Mouse (Mus musculus): ENCODE measurements at regions not wholly inside any gene's neighbourhood (a gene's known extent, or its start where the extent isn't known, plus 50 kb on each side); places are given as distances from the start of the nearest gene placed in this dataset.

DNA sequence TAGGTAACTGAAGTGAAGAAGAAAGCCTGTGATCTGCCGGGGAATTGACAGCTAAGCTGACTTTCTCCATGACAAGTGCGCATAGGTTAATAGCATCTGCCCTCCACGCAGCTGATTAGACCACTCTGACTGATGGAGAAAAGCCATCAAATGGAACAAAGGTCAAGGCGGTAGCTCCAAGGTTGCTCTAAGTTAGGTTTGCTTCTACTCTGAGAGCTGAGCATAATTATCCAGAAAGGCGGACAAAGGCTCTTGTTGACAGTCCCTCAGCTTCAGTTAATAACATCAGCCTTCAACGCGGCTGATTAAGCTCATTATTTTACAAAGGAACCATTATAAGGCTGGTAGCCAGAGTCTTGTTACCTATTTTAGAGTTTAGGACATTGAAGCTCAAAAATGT lies 54.0 kb upstream of the Enpep start:
- DNase-seq (ENCODE audit: low read depth, low spot score): no peak

DNA sequence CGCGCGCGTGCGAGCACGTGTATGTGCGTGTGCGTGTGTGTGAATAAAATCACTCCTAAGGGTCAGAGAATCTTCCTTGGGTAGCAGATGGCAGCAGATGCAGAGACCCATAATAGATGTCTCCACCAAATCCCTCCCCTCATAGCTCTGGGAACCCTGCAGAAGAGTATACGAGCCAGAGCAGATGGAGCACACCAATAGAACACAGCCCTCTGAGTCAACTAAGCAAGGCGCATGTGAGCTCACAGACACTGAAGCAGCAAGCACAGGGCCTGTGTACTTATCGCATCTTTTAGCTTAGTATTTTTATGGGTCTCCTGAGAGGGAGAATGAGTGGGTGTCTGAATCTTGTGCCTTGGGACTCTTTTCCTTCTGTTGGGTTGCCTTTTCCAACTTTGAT lies 58.0 kb upstream of the Enpep start:
- DNase-seq (ENCODE audit: low read depth, low spot score): no peak

DNA sequence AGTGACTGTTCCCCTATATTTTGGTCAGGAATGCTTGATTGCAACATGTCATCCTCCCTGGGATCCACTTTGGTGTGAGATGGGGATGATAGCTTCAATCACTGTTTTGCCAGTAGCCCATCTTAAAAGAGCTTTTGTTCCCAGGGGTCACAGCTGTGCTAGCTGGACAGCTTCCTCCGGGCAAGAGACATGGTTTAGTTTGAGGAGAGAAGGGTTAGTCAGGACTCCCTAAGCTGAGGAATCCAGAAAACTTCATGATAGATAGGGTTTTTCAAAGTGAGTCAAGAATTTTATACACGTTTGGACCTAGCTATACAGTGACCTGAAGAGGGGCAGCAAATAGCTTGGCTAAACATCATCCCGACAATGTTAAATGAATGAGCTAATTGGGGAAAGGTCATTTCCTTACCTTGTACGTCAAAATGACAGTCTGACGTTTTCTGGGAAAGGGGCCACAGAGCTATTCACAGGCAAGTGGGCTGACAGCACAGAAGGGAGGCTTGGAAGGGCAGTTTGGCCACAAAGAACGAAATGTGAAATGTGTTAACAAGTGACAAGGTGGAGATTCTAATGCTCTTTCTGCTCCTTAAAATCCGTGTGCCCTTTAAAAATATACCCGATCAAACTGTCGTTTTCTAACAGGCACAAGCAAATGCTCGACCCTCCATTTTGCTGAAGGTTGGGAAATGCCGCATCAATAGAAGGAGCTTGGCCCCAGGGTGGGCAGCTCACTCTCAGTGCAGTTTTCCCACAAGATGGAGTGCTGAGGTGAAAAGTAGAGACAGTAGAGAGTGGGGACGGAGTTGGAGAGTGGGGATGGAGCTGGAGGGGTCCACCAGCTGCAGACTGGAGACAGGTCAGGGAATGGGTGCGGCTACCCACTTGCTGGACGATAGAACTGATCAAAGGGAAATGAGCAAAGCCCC lies 59.6 kb upstream of the Enpep start:
- no peak for DNase-seq (ENCODE audit: low read depth, low spot score)

DNA sequence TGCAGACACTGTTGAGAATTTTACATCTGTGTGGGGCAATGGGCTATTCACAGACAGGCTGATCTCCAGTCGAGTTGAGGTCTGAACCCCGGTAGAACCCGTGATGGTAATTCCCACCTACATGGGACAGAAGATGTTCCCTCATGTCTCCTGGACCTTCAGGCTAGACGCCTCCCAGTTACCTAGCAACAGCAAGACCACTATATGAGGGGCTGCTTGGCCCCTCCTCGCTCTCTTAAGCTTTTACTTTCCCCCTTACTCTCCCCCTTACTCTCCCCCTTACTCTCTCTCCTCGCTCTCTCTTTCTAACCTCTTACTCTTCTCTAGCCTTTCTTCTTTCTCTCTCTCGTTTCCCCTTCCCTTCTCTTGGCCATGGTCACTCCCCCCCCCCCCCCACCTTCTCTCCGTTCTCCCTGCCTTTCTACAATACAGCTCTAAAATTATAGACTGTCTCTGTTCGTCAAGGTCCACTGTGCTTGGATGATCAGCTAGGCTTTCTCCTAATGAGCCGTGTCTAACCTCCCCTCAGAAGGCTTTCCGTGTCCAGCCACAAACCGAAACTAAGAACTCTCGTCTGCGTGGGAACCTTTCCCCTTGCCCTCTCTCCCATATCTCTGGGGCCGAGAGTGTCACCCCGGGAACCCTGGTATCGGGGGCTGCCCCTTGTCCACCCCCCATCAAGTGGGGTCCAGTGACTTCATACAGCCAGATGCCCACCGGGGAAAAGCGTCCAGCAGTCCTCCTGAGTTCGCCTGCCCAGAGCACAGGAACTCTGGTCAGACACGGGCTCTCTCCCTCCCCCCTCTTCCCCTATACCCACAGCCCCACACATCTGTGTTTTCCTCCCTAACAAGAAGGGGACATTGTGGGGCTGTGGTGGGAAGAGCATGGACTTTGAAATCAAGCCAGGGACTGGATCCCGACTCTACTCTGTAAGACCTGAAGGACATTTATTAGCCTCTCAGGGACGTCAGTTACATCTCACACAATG lies 60.6 kb upstream of the Enpep start:
- peak; percentile 6 for DNase-seq (ENCODE audit: low read depth, low spot score)

DNA sequence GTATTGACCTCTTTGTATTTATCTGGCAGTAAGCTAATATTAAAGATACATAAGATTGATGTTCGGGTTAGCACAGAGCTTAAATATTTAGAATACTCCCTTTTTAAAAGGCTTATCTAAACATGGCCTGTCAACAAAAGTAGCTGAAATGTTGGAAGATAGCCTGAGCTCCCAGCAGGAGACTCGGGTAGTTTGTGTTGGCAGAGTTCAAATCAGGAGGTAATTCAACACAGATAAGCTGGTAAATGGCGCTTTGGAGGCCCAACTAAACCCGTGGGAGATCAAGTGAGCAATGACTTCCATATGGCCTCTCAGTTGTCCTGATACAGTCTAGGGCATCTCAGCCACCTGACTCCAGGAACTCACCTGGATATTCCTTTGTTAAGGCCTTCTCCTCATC lies 65.0 kb upstream of the Enpep start:
- no peak for DNase-seq (ENCODE audit: low read depth, low spot score)

DNA sequence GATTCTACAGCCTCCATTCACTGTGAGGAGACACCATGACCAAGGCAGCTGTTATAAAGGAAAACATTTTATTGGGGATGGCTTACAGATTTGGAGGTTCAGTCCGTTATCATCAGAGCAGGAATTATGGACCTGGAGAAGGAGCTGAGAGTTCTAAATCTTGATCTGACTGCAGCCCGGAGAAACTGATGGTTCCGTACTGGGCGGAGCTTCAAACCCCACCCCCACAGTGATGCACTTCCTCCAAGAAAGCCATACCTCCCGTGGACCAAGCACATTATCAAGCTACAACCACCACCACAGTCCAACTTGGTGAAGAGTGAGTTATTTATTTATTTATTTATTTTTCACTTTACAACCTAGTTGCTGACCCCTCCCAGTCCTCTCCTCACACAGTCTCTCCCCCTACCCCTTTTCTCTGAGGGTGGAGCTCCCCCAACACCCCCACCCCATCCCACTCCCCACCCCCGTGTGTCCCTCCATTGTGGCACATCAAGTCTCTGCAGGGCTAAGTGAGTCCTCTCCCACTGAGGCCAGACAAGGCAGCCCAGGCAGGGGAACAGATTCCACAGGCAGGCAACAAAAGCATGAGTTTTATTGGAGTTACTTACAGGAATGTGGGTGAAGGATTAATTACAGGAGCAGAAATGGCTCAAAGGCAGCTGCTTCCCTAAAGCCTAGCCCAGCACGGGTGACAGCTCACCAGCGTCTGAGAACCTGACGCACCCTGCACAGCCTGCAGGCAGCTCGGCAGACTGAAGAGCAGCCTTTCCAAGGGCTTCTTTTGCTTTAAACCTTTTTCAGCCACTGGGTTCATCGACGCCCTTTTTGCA lies 67.8 kb upstream of the Enpep start:
- DNase-seq (ENCODE audit: low read depth, low spot score): no peak

DNA sequence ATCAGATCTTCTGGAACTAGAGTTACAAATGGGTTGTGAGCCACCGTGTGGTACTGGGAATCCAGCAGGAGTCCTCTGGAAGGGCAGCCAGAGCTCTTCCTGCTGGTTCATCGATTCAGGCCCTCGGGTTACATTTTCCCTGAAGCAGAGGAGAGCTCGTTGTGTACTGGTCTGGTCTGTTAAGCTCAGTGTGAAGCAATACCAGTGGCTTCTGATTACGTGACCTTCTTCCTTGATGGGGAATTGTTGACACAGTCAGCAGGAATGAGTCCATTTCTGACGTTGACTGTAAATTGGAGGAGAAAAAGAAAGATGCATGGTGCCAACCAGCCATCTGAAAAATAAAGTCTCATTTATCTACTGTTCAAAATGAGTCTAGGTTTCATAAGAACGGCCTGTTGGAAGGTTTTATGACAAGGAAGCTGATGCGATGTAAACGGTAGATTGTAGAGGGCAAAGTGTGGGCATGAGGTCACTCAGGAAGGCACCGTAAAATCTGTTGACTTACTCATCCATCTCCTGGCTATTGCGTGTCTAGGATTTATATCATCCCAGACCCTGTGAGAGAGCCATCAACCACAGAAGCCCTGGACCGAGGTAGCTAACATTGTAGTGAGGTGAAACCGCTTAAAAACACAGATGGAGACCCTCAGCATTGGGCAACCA lies 79.0 kb upstream of the Enpep start:
- no peak for DNase-seq (ENCODE audit: low read depth, low spot score)

DNA sequence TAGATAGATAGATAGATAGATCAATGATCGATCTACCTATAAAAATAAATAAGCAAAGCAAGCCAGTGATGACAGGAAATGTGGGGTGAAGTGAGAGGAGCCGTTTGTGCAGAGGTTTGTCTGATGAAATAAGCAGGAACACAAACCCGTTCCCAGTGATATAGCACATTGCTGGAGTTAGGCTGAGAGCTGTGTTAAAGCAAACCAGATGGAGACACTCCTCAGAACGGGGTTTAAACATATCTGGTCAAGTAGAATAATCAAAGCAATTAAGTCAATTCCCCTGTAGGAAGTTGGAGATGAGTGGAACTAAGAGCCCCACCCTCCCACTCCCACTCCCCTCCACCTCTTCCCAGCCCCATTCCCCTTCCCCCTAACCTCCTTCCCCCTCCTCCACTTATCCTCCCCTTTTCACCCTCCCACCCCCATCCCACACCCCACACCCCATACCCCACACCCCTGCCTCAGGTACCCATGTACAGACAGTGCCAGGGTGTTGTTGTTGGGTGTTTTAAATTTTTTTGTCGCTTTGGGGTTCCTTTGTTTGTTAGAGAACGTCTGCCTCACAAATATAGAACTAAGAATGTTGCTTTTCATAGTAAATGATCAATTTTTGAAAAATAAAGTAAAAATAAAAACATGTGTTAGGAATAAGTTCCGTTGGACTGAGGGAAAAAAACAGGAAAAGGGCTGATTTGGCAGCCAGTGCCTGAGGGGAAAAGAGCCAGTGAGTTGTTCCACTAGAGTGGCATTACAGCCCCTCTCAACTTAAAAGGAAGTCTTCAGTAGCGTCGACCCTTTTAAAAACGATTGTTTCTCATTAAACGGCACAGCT lies 79.8 kb upstream of the Enpep start:
- DNase-seq (ENCODE audit: low read depth, low spot score): no peak

DNA sequence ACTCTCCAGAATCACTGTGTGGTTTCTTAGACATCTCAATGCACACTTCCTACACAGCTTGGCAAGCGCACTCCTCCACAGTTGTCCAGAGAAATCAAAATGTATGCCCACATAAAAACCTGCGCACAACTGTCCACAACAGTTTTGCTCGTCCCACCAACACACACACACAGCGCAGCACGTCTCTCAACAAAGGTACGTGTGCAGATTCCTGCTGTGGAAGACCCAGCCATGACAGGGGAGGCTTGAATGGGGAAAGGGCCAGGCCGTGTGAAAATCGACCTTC lies 80.4 kb upstream of the Enpep start:
- no peak for DNase-seq (ENCODE audit: low read depth, low spot score)

DNA sequence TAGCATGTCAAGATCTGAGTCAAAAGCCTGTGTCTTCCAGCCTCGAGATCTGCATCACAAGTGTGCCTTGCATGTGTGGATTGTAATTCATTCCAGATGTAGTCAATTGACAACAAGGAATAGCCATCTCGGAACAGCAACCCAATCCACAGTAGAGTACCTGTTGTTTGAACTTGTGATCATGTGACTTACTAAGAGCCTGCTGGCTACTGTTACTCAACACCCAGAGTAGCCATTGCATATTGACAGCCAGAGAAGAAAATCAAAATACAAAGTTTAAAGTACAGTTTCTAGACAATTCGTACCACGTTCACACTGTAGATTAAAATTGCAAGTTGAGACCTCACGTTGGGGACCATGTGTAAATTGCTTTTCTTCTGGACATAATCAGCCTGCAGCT lies 83.1 kb upstream of the Enpep start:
- no peak for DNase-seq (ENCODE audit: low read depth, low spot score)

DNA sequence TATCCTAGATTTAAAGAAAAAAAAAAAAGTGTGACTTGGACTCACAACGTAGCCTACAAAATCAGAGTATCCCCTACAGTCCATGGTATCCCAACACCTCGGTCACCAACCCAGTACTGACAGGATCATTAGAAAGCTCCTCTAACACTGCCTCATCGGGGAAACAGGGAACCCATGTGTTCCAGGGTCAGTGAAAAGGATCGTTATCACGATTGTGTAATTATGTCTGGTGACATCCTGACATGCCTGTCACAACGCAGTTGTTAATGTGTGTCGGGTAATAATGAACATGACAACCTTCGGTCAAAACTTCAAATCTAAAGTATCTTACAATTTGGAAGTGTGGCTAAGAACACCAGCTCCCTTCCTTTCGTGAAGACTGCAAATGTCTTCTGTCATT lies 83.8 kb upstream of the Enpep start:
- DNase-seq (ENCODE audit: low read depth, low spot score): no peak

DNA sequence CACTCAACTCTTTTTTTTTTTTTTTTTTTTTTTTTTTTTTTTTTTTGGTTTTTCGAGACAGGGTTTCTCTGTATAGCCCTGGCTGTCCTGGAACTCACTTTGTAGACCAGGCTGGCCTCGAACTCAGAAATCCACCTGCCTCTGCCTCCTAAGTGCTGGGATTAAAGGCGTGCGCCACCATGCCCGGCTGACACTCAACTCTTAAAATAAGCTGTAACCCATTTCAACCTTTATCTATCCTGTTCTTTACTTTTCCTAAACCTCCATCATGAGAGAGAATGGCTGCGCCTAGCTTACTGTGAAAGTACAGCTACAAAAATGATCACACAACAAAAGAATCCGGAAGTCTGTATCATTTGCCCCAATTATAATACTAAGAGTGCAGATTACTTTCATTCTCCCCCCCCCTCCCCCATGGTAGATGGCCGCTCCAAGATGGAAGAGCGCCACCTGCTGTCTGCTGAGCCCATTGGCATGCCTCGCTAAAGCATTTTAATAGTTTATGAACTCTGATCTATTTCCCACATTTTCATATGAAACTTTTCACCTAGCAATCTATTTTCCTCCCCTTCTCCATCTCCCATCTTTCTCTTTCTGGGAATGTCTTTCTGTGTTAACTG lies 89.2 kb upstream of the Enpep start:
- peak; percentile 85 for DNase-seq (ENCODE audit: low read depth, low spot score)

DNA sequence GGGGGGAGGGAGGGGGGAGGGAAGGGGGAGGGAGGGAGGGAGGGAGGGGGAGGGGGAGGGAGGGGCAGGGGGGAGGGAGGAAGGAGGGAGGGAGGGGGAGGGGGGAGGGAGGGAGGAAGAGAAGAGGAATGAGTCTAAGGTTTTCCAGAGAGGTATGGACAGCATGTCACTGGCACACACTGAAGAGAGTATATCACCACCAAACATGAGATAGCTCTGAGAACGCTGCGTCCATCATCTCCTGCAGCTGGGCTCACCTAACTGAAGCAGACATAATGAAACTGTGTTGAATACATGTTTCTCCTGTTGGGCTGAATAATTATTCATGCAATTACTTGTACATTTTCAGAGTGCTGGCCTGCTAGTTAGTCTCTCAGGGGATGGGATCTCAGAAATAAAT lies 96.2 kb upstream of the Enpep start:
- DNase-seq (ENCODE audit: low read depth, low spot score): no peak

DNA sequence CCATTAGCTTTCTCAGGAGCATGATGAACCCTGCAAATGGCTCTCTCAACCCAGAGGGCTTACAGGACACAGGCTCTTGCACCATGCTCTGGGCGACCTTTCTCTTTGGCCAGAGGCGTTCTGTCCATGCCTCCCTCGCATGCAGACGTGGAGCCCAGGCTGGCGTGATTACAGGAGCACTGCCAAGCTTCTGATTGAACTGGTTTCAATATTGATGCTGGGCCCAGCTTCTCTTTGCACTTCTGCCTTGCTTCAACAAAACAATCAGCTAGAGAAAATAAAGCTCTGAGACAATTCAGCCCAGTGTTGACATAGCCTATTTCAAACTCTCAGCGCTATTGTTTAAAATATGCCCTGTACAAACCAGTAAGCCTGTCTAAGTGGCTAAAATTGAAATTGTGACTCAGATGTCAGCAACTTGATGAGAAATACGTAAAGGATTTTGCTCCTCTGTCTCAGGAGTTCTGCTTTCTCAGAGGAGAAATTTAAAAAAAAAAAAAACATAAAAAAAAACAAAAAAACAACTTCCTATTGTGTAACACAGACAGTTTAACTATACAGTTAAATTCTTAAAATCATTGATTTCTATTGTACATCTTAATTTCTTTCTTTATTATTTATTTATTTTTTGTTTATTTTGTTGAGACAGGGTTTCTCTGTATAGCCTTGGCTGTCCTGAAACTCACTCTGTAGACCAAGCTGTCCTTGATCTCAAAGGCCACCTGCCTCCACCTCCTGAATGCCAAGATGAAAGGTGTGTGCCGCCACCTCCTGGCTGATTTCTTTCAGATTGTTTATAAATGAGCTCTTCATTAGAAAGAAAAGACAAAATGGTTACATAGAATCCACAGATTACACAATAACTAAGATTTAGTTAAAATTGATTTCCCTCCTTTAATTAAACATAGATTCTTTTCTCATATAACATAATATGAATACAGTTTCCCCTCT lies 96.9 kb upstream of the Enpep start:
- DNase-seq (ENCODE audit: low read depth, low spot score): peak; percentile 25

DNA sequence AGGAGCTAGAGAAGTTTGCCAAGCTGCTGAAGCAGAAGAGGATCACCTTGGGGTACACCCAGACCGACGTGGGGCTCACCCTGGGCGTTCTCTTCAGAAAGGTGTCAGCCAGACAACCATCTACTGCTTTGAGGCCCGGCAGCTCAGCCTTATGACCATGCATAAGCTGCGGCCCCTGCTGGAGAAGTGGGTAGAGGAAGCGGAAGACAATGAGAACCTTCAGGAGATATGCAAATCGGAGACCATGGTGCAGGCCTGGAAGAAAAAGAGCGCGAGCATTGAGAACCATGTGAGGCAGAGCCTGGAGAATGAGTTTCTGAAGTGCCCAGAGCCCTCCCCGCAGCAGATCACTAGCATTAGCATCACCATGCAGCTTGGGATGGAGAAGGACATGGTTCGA lies 98.1 kb upstream of the Elovl6 start:
- DNase-seq (ENCODE audit: low read depth, low spot score): no peak

DNA sequence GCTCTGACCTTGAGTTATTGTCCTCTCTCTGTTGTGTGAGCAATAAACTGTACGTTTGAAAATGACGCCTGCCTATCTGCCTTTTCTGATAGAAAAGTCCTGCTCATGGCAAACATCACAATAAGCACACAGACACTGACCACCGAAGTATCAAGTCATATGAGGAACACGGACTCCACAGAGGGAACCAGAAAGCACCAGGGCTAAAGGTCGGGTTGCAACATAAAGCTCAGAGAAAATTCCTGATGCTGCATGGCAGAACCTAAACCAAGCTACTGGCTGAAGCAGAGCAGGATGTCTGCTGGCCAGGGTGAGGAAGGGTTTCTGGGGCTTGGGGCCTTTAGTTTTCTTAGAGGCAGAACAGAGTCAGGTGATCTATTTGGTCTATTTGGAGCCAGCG lies 94.5 kb upstream of the Elovl6 start:
- DNase-seq (ENCODE audit: low read depth, low spot score): no peak

DNA sequence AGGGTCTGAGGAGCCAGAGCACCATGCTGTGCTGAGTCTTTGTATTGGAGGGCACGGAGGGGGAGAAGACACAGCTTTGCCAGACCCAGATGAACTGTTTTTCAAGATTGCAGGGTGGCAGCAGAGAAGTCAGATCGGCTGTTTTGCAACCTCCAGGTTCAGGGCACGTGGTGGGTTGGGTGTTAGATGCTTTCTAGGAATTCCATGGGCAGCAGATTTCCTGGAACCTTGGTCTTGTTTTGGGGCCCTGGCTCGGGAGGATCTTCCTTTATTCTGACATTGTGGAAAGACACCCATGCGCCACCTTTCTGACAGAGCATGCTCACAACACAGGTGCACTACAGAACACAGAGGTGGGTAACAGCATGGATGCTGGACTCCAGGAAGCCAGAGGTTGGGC lies 89.4 kb upstream of the Elovl6 start:
- no peak for DNase-seq (ENCODE audit: low read depth, low spot score)

DNA sequence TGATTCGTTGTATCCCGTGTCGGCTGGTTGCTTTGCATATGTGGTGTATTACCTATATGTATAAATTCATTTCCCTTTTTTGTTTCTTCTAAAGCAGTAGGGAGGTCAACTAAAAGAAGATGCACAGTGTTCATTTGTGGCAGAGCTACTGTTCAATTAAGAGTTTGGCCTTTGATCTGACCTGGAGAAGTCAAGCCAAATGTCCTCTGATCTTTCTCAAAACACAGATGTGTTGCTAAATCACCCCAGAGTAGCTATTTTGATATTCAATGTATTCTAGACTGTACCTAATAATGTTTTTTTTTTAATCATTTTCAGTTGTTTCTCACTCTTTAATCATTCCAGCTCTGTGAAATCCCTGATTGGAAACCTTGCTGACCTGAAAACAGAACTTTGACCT lies 87.9 kb upstream of the Elovl6 start:
- no peak for DNase-seq (ENCODE audit: low read depth, low spot score)

DNA sequence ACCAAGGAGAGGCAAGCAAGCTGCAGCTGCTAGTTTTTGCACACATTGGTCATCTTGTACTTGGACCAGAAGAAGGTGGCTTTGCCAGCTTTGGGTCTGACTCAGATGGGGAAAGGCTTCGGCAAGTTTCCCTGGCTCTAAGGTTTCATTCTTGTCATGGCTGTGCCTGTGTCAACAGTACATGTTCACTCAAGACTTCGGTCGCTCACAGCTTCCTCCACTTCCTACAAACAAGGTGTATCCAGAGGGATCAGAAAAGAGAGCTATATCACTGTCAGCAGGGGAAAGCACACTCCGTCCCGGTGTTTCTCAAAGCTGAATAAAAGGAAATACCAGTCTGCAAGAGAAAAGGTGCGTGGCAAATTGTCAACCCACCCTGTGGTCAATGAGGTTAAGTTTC lies 86.2 kb upstream of the Elovl6 start:
- no peak for DNase-seq (ENCODE audit: low read depth, low spot score)
